Mouse (Mus musculus) kidney, embryonic 16.5 days (tissue): ENCODE data around the gene Taf11. TPM values are rescaled to one million over a fixed set of nuclear protein-coding genes. Genes with fewer than 3 reads are reported as not detected.

Experiments used
- ATAC-seq: fragments of 200-750 bp; cut with Nextera tagmentation; 2 replicates; pipeline ENCODE4 v1.8.0; 2017; ENCODE audit warnings: moderate TSS enrichment; ENCODE audit not compliant: low FRiP score, low TSS enrichment
- H3K27ac ChIP-seq: fragments of 300-500 bp; sonication (generic); 2 replicates; pipeline ENCODE4 v1.5.1; 2014; ENCODE audit warnings: low read length
- H3K27me3 ChIP-seq: fragments of 300-500 bp; sonication (generic); 2 replicates; pipeline ENCODE4 v1.6.1; 2014; ENCODE audit warnings: low read length, control low read depth, mixed read lengths; ENCODE audit not compliant: insufficient read depth
- H3K36me3 ChIP-seq: fragments of 300-500 bp; sonication (generic); 2 replicates; pipeline ENCODE4 v1.6.1; 2014; ENCODE audit warnings: low read length, control low read depth, mixed read lengths; ENCODE audit not compliant: insufficient read depth
- H3K4me1 ChIP-seq: fragments of 300-500 bp; sonication (generic); 2 replicates; pipeline ENCODE4 v1.6.1; 2014; ENCODE audit warnings: low read length, control low read depth, mixed read lengths; ENCODE audit not compliant: insufficient read depth
- H3K4me2 ChIP-seq: fragments of 300-500 bp; sonication (generic); replicated peaks from 2 replicates; pipeline ENCODE4 v1.6.1; 2014; ENCODE audit warnings: low read depth, low read length
- H3K4me3 ChIP-seq: fragments of 300-500 bp; sonication (generic); 2 replicates; pipeline ENCODE4 v1.5.1; 2014; ENCODE audit warnings: mild to moderate bottlenecking, low read length
- H3K9ac ChIP-seq: fragments of 300-500 bp; sonication (generic); replicated peaks from 2 replicates; pipeline ENCODE4 v1.6.1; 2014; ENCODE audit warnings: low read length
- H3K9me3 ChIP-seq: fragments of 300-500 bp; sonication (generic); 2 replicates; pipeline ENCODE4 v1.6.1; 2016; ENCODE audit warnings: low read length, control low read depth
- WGBS: fragments of 180-500 bp; shearing (Covaris S2); extraction: QIAGEN DNeasy Blood & Tissue Kit; methylation state at CpG from one replicate; pipeline ENCODE4 v1.1.7; 2014; 5-methylcytosine and 5-hydroxymethylcytosine counted together
- polyA plus RNA-seq: library from polyadenylated mRNA; unstranded; fragments of >200 nt; fragmentation: Nextera tagmentation; extraction: Ambion mirVana; gene quantifications from 2 replicates; pipeline ENCODE4 v1.2.1, GENCODE M21; 2015

Gene Taf11
- polyA plus RNA-seq, 1 experiment from 2014 or later, result 59.9 TPM

GRCm38 (mm10) chr17:27941178-27941577 is 31.5 kb upstream of the Taf11 start:
- H3K4me1 ChIP-seq, result peaks cover 43% of the 10 kb centered on the region
- no peak overlapping the region for H3K27ac ChIP-seq
- H3K4me3 ChIP-seq, result no peak overlapping the region
- H3K9me3 ChIP-seq, result no peaks in the 10 kb centered on the region
- H3K4me2 ChIP-seq, result no peak overlapping the region
- no peak overlapping the region for H3K9ac ChIP-seq
- no peak for ATAC-seq
- H3K36me3 ChIP-seq, result no peaks in the 10 kb centered on the region
- 68% methylated on average over 5 of the region's 5 CpGs for WGBS
- no peaks in the 10 kb centered on the region for H3K27me3 ChIP-seq

DNA sequence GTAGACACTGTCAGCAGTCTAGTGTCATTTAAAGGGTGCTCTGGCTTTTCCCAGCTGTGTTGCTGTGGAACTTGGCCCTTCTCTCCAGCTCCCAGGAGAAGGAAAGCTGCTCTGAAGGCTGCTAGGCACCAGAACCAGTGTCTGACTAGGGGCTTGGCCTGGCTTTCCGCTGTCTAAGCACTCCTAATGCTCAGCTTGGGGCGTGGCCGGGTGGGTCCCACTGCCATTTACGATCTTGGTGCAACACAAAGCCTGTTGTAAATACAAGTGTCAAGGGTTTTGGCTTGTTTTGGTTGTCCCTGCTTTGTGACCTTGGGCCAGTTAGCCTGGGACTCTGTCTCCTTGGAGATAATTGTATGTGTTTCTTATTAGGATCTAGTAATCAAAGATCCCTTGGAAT is 30.7 kb upstream of the Taf11 start:
- Histone ChIP-seq H3K9me3 (no peaks in the 10 kb centered on the region), H3K4me3 (no peak overlapping the region), H3K4me1 (peaks cover 35% of the 10 kb centered on the region), H3K4me2 (no peak overlapping the region), H3K27ac (no peak overlapping the region), H3K36me3 (no peaks in the 10 kb centered on the region), H3K27me3 (no peaks in the 10 kb centered on the region), H3K9ac (no peak overlapping the region)
- 34% methylated on average over 4 of the region's 4 CpGs for WGBS
- ATAC-seq, result no peak

DNA sequence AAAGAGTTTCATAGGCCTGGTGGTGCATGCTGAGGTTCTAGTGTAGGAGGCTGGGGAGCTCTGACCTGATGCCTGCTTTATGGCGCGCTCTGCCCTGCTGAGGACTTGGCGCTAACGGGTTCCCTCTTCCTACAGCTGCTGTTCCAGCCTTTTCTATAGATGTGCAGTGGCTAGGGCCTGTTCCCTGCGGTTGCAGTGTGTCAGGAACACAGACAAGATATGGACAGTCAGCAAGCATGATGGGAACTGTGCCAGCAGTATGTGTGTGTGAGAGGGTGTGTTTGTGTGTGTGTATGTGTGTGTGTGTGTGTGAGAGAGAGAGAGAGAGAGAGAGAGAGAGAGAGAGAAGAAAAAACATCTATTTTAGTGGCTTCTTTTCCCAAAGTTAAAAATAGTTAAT is 29.4 kb upstream of the Taf11 start:
- no peak overlapping the region for H3K4me3 ChIP-seq
- H3K27ac ChIP-seq, result peak overlapping the region; percentile 14; the same call in 1 of the 2 replicates
- no peaks in the 10 kb centered on the region for H3K36me3 ChIP-seq
- no peaks in the 10 kb centered on the region for H3K27me3 ChIP-seq
- H3K9ac ChIP-seq, result no peak overlapping the region
- no peak for ATAC-seq
- H3K4me1 ChIP-seq, result peaks cover 29% of the 10 kb centered on the region
- H3K9me3 ChIP-seq, result no peaks in the 10 kb centered on the region
- WGBS, result 83% methylated on average over 5 of the region's 5 CpGs
- no peak overlapping the region for H3K4me2 ChIP-seq

- Histone ChIP-seq H3K4me3 (no peak overlapping the region), H3K4me1 (peaks cover 29% of the 10 kb centered on the region), H3K27ac (peak overlapping the region; percentile 35; the same call in 1 of the 2 replicates), H3K27me3 (no peaks in the 10 kb centered on the region), H3K4me2 (no peak overlapping the region), H3K9me3 (no peaks in the 10 kb centered on the region), H3K9ac (no peak overlapping the region), H3K36me3 (no peaks in the 10 kb centered on the region)
- 56% methylated on average over 12 of the region's 12 CpGs for WGBS
- 0 out of 2 replicates have a peak, but pooled peaks have one; percentile 12 for ATAC-seq
These were observed 28.6 kb upstream of the Taf11 start for GRCm38 (mm10) chr17:27938121-27938754.

DNA sequence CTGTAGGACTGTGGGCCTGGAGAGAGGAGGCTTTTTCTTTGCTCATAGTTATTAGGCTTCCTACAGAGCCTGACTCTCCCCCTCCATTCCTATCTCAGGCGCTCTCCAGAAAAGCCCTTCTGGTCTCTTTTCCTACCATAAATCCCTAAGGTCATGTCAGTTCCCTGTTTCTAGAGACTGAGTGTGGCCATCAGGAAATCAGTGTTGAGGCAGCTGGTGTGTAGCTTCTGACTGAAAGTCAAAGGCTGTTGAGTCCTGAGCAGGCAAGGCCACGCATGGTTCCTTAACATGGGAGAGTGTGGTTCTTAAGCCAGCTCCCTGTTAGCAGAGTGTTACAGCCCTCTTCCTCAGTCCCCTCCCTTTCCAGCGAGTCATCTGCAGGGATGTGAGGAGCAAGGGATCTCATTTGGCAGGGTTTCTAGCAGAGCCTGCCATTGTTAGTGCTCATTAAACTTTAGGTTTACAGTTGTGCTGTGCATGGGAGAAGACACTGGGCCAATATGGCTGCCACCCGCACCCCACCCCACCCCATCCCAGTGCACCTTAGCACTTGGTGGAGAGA is 27.5 kb upstream of the Taf11 start:
- peak overlapping the region; percentile 44; the same call in 1 of the 2 replicates for H3K27ac ChIP-seq
- H3K4me2 ChIP-seq, result no peak overlapping the region
- H3K27me3 ChIP-seq, result no peaks in the 10 kb centered on the region
- H3K4me3 ChIP-seq, result no peak overlapping the region
- no peaks in the 10 kb centered on the region for H3K9me3 ChIP-seq
- H3K4me1 ChIP-seq, result peaks cover 29% of the 10 kb centered on the region
- H3K9ac ChIP-seq, result no peak overlapping the region
- no peaks in the 10 kb centered on the region for H3K36me3 ChIP-seq
- ATAC-seq, result no peak
- WGBS, result 76% methylated on average over 4 of the region's 4 CpGs

GRCm38 (mm10) chr17:27935091-27935490 is 25.4 kb upstream of the Taf11 start:
- no peak for ATAC-seq
- Histone ChIP-seq H3K4me1 (peaks cover 27% of the 10 kb centered on the region), H3K4me3 (no peak overlapping the region), H3K27ac (no peak overlapping the region), H3K36me3 (no peaks in the 10 kb centered on the region), H3K9me3 (no peaks in the 10 kb centered on the region), H3K9ac (no peak overlapping the region), H3K27me3 (no peaks in the 10 kb centered on the region), H3K4me2 (no peak overlapping the region)
- 75% methylated on average over 3 of the region's 3 CpGs for WGBS

- H3K27me3 ChIP-seq, result no peaks in the 10 kb centered on the region
- H3K4me2 ChIP-seq, result no peak overlapping the region
- peaks cover 26% of the 10 kb centered on the region for H3K4me1 ChIP-seq
- H3K27ac ChIP-seq, result no peak overlapping the region
- no peak for ATAC-seq
- no peak overlapping the region for H3K9ac ChIP-seq
- 77% methylated on average over 10 of the region's 10 CpGs for WGBS
- no peak overlapping the region for H3K4me3 ChIP-seq
- H3K36me3 ChIP-seq, result no peaks in the 10 kb centered on the region
- no peaks in the 10 kb centered on the region for H3K9me3 ChIP-seq
These were observed 24.7 kb upstream of the Taf11 start for GRCm38 (mm10) chr17:27934136-27934910.

- Histone ChIP-seq H3K27ac (no peak overlapping the region), H3K4me3 (no peak overlapping the region), H3K36me3 (no peaks in the 10 kb centered on the region), H3K4me1 (peaks cover 6% of the 10 kb centered on the region; the same call in 1 of the 2 replicates), H3K27me3 (no peaks in the 10 kb centered on the region), H3K9me3 (no peaks in the 10 kb centered on the region), H3K4me2 (no peak overlapping the region), H3K9ac (no peak overlapping the region)
- ATAC-seq, result no peak
- WGBS, result 67% methylated on average over 4 of the region's 4 CpGs
These were observed 22.2 kb upstream of the Taf11 start for GRCm38 (mm10) chr17:27931826-27932225.

GRCm38 (mm10) chr17:27930291-27930690 is 20.6 kb upstream of the Taf11 start:
- H3K27me3 ChIP-seq, result no peaks in the 10 kb centered on the region
- peaks cover 14% of the 10 kb centered on the region; the same call in 1 of the 2 replicates for H3K4me1 ChIP-seq
- no peak overlapping the region for H3K4me2 ChIP-seq
- no peaks in the 10 kb centered on the region for H3K36me3 ChIP-seq
- no peak overlapping the region for H3K27ac ChIP-seq
- 88% methylated on average over 5 of the region's 5 CpGs for WGBS
- H3K9ac ChIP-seq, result no peak overlapping the region
- H3K9me3 ChIP-seq, result no peaks in the 10 kb centered on the region
- no peak overlapping the region for H3K4me3 ChIP-seq
- no peak for ATAC-seq

- WGBS, result 70% methylated on average over 7 of the region's 7 CpGs
- no peak overlapping the region for H3K9ac ChIP-seq
- H3K36me3 ChIP-seq, result no peaks in the 10 kb centered on the region
- no peak overlapping the region for H3K27ac ChIP-seq
- H3K9me3 ChIP-seq, result no peaks in the 10 kb centered on the region
- H3K4me3 ChIP-seq, result no peak overlapping the region
- no peaks in the 10 kb centered on the region for H3K27me3 ChIP-seq
- no peak for ATAC-seq
- no peak overlapping the region for H3K4me2 ChIP-seq
- H3K4me1 ChIP-seq, result peaks cover 25% of the 10 kb centered on the region; the same call in 1 of the 2 replicates
These were observed 15.9 kb upstream of the Taf11 start for GRCm38 (mm10) chr17:27925504-27925903.
